Mouse (Mus musculus) megakaryocyte, embryonic 14.5 days (primary cell): ENCODE results near the gene Ddx4.

Experiments
- FLI1 ChIP-seq: IDR thresholded peaks from 2 replicates; pipeline ENCODE4 v1.6.1; 2012; ENCODE audit warnings: low read length, inconsistent platforms, mixed read lengths
- GATA1 ChIP-seq: IDR thresholded peaks from 3 replicates; pipeline ENCODE4 v1.6.1; 2012; ENCODE audit warnings: mixed read lengths, low read length, inconsistent platforms, borderline replicate concordance

DNA sequence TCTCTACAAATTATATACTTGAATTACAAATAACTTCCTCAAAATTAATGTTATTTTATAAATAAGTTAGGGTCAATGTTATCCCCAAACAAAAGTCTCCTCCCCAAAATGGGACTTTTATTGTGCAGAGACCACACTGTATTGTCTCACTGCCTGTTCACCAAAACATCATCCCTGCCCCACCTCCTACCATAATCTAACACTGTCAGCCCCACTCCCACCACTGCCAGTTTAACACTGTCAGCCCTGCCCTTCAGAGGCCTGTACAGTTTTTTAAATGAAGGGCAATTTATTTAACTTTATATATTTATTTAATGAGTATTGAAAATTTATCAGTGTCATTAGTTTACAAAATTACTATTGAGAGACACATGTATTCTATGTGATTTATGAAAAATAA is 26.7 kb downstream of the Ddx4 start:
- TF ChIP-seq GATA1 (no peak), FLI1 (no peak)
